Comparison of ENCODE assay signal across 7 mouse cellular contexts in genomic region chr11:87461780-87462460, GRCm38 (mm10). TPM values are rescaled to one million over a fixed set of nuclear protein-coding genes. Genes with fewer than 3 reads are reported as not detected.
DNase-seq lines count a peak whose midpoint lies in the region; ATAC-seq and TF ChIP-seq lines count a peak whose summit lies in the region.
"Not testable (repeated sequence)": the region's sequence is repeated elsewhere in the genome, so short reads cannot be mapped to it uniquely, and the experiment has no call there.

No protein-coding gene starts in this region.

- ATAC-seq in embryonic facial prominence, embryonic 14.5 days (ENCODE audit: low read depth) = peak; percentile 97
- ATAC-seq in limb, embryonic 12.5 days (ENCODE audit: insufficient number of reproducible peaks, insufficient read depth, low FRiP score, low TSS enrichment, low read depth) = peak; percentile 97
- peak; percentile 99 for ATAC-seq in midbrain, embryonic 14.5 days (ENCODE audit: low FRiP score, low TSS enrichment)

- H3K36me3 ChIP-seq in embryonic facial prominence, embryonic 14.5 days (ENCODE audit: control insufficient read depth, insufficient read depth, low read length); heart, adult 2 months (ENCODE audit: control insufficient read depth, insufficient read depth, low read length); kidney, adult 2 months (ENCODE audit: control insufficient read depth, insufficient read depth, low read length); limb, embryonic 12.5 days; midbrain, embryonic 14.5 days (ENCODE audit: control insufficient read depth, insufficient read depth, low read length): not testable (repeated sequence)

- peak overlapping the region; percentile 35 for H3K4me3 ChIP-seq in embryonic facial prominence, embryonic 14.5 days (ENCODE audit: low read depth, low read length)
- H3K4me3 ChIP-seq in heart, adult 2 months = peak overlapping the region; percentile 36
- peak overlapping the region; percentile 18; the same call in 1 of the 2 replicates for H3K4me3 ChIP-seq in kidney, adult 2 months (ENCODE audit: insufficient read depth, low read depth, low read length)
- H3K4me3 ChIP-seq in limb, embryonic 12.5 days (replicated peaks) = peak overlapping the region; percentile 35
- peak overlapping the region; percentile 25 for H3K4me3 ChIP-seq in midbrain, embryonic 14.5 days (replicated peaks; ENCODE audit: low read depth, low read length)

- peak; percentile 89 for DNase-seq in adrenal gland, postnatal 14 days
- peak; percentile 82 for DNase-seq in embryonic facial prominence, embryonic 14.5 days (ENCODE audit: low spot score)
- DNase-seq in heart, adult 2 months = peak; percentile 86 to 92
- DNase-seq in kidney, adult 2 months = peak; percentile 92
- peak; percentile 80 for DNase-seq in midbrain, embryonic 14.5 days
- peak; percentile 73 for DNase-seq in spleen, adult 12 weeks (ENCODE audit: low spot score)

- WGBS in embryonic facial prominence, embryonic 14.5 days = 1% methylated on average over 20 of the region's 58 CpGs
- WGBS in heart, adult 2 months = under 1% methylated on average over 23 of the region's 58 CpGs
- under 1% methylated on average over 27 of the region's 58 CpGs for WGBS in kidney, adult 2 months
- under 1% methylated on average over 24 of the region's 58 CpGs for WGBS in limb, embryonic 12.5 days
- WGBS in midbrain, embryonic 14.5 days = under 1% methylated on average over 20 of the region's 58 CpGs

- H3K9ac ChIP-seq in embryonic facial prominence, embryonic 14.5 days (ENCODE audit: low read depth, low read length) = peak overlapping the region; percentile 41
- peak overlapping the region; percentile 71 for H3K9ac ChIP-seq in heart, adult 2 months (ENCODE audit: low read depth, low read length)
- not testable (repeated sequence) for H3K9ac ChIP-seq in limb, embryonic 12.5 days (replicated peaks)
- H3K9ac ChIP-seq in midbrain, embryonic 14.5 days (replicated peaks; ENCODE audit: low read length) = peak overlapping the region; percentile 14; the same call in 1 of the 2 replicates

- TF ChIP-seq CTCF in heart, adult 2 months (IDR thresholded peaks at IDR 0.05); kidney, adult 2 months (conservative IDR thresholded peaks at IDR 0.05; ENCODE audit: insufficient read depth, insufficient read length, low read depth, low read length): not testable (repeated sequence)

- not testable (repeated sequence) for H3K79me2 ChIP-seq in heart, adult 2 months (replicated peaks; ENCODE audit: control insufficient read depth, insufficient read depth, low read length)

- peak overlapping the region; percentile 65 for H3K27ac ChIP-seq in embryonic facial prominence, embryonic 14.5 days (replicated peaks; ENCODE audit: low read depth, low read length)
- peak overlapping the region; percentile 67 for H3K27ac ChIP-seq in heart, adult 2 months
- H3K27ac ChIP-seq in kidney, adult 2 months (ENCODE audit: insufficient read depth, low read depth, low read length) = peak overlapping the region; percentile 48; the same call in 1 of the 2 replicates
- H3K27ac ChIP-seq in limb, embryonic 12.5 days = peak overlapping the region; percentile 56; the same call in 1 of the 2 replicates
- 0 out of 2 replicates have a peak overlapping the region, but pooled peaks have one; percentile 9 for H3K27ac ChIP-seq in midbrain, embryonic 14.5 days (replicated peaks; ENCODE audit: low read depth, low read length)

- intact Hi-C loops in heart, adult 2 months (cut with DNase I) = loop anchor here (2.0 kb wide), 2 partner anchors 15 to 39 kb away; no protein-coding TSS in a partner anchor

- not testable (repeated sequence) for H3K27me3 ChIP-seq in embryonic facial prominence, embryonic 14.5 days (replicated peaks; ENCODE audit: control insufficient read depth, insufficient read depth, low read length); heart, adult 2 months (ENCODE audit: control insufficient read depth, insufficient read depth, low read length); kidney, adult 2 months (replicated peaks; ENCODE audit: control insufficient read depth, insufficient read depth, low read length); limb, embryonic 12.5 days; midbrain, embryonic 14.5 days (ENCODE audit: control insufficient read depth, insufficient read depth, low read length)

- not testable (repeated sequence) for H3K9me3 ChIP-seq in embryonic facial prominence, embryonic 14.5 days (ENCODE audit: control insufficient read depth, low read length); limb, embryonic 12.5 days; midbrain, embryonic 14.5 days (ENCODE audit: control insufficient read depth, low read length)

- peak overlapping the region; percentile 53 for H3K4me2 ChIP-seq in embryonic facial prominence, embryonic 14.5 days (ENCODE audit: low read depth, low read length)
- peak overlapping the region; percentile 52 for H3K4me2 ChIP-seq in limb, embryonic 12.5 days
- H3K4me2 ChIP-seq in midbrain, embryonic 14.5 days (ENCODE audit: low read length) = peak overlapping the region; percentile 50

- TF ChIP-seq EP300 in heart, adult 2 months (IDR thresholded peaks at IDR 0.05; ENCODE audit: insufficient read depth, low read depth, low read length) = 0 out of 2 replicates have a peak, but pooled peaks have one; percentile 25

- TF ChIP-seq POLR2A in heart, adult 2 months (IDR thresholded peaks at IDR 0.05; ENCODE audit: insufficient read depth, low read depth, low read length) = peak; percentile 51; the same call in 1 of the 2 replicates
- TF ChIP-seq POLR2A in kidney, adult 2 months (IDR thresholded peaks at IDR 0.05; ENCODE audit: low read depth, low read length) = not testable (repeated sequence)

- not testable (repeated sequence) for H3K4me1 ChIP-seq in embryonic facial prominence, embryonic 14.5 days (ENCODE audit: control insufficient read depth, insufficient read depth, low read length); heart, adult 2 months (ENCODE audit: control insufficient read depth, insufficient read depth, low read length); kidney, adult 2 months (ENCODE audit: control insufficient read depth, insufficient read depth, low read length); limb, embryonic 12.5 days (replicated peaks); midbrain, embryonic 14.5 days (ENCODE audit: control insufficient read depth, insufficient read depth, low read length)

RNA-seq across cellular contexts. Expression of gene Tex14, which starts 57.1 kb away (rescaled TPM):
- 0.53 and 0.67 TPM in 2 replicates for total RNA-seq in adrenal gland, postnatal 14 days (2021)
- 4.8 and 5.6 TPM in 2 replicates for polyA plus RNA-seq in embryonic facial prominence, embryonic 14.5 days (2014; fragmentation: Nextera tagmentation; extraction: Ambion mirVana)
- under 1 TPM in 1 of 2 experiments, not detected in 1; 0.23 TPM for total RNA-seq in heart, adult 2 months (2021)
- 0.08 and 0.35 TPM in 2 replicates for polyA plus RNA-seq in heart, adult 2 months (2012; rRNA removed)
- 0.08 and 0.34 TPM in 2 replicates for polyA plus RNA-seq in kidney, adult 2 months (2012; rRNA removed)
- 0.47 and 0.81 TPM in 2 replicates for polyA plus RNA-seq in limb, embryonic 12.5 days (2016; fragmentation: Nextera tagmentation; extraction: Ambion mirVana)
- 0.86 and 0.92 TPM in 2 replicates for polyA plus RNA-seq in midbrain, embryonic 14.5 days (2014; fragmentation: Nextera tagmentation; extraction: Ambion mirVana)

RNA-seq across cellular contexts. Expression of gene Rad51c, which starts 57.2 kb away (rescaled TPM):
- 2.9 and 3.6 TPM in 2 replicates for total RNA-seq in adrenal gland, postnatal 14 days (2021)
- polyA plus RNA-seq in embryonic facial prominence, embryonic 14.5 days (2014; fragmentation: Nextera tagmentation; extraction: Ambion mirVana) = 5.2 and 7.2 TPM in 2 replicates
- 1 to 10 TPM in 1 of 2 experiments, under 1 TPM in 1; 0.89 to 1.7 TPM for total RNA-seq in heart, adult 2 months (2021)
- 0.35 and 0.97 TPM in 2 replicates for polyA plus RNA-seq in heart, adult 2 months (2012; rRNA removed)
- polyA plus RNA-seq in kidney, adult 2 months (2012; rRNA removed) = 0.46 and 0.77 TPM in 2 replicates
- polyA plus RNA-seq in limb, embryonic 12.5 days (2016; fragmentation: Nextera tagmentation; extraction: Ambion mirVana) = 11.8 and 12.3 TPM in 2 replicates
- polyA plus RNA-seq in midbrain, embryonic 14.5 days (2014; fragmentation: Nextera tagmentation; extraction: Ambion mirVana) = 3.3 and 5.6 TPM in 2 replicates

Comparison
In these comparisons a context has a peak if more than half of its experiments do, and no peak if none do; other contexts are left out.
1. Peak in every context shown above with its lines: DNase-seq, ATAC-seq, H3K4me3 ChIP-seq and H3K27ac ChIP-seq.
2. H3K27ac ChIP-seq: peak in every context shown above with its lines; median percentile 67 in heart, adult 2 months; 65 in embryonic facial prominence, embryonic 14.5 days; 56 in limb, embryonic 12.5 days; 48 in kidney, adult 2 months; 9 in midbrain, embryonic 14.5 days.